Mouse (Mus musculus) layer of hippocampus, adult 18-20 months (tissue): ENCODE data around the gene Txndc12. TPM values are rescaled to one million over a fixed set of nuclear protein-coding genes. Genes with fewer than 3 reads are reported as not detected.

Source experiments
- DNase-seq, 2 experiments: peaks; one replicate each; pipeline ENCODE4 v3.0.0; 2022; ENCODE audit warnings: low spot score in 2 of 2
- total RNA-seq, 2 experiments: library from RNA; stranded (reverse); gene quantifications; 2 replicates each; pipeline ENCODE4 v1.2.3; 2021

The Txndc12 gene
- total RNA-seq, 2 experiments from 2014 or later, result 33.5 to 35.5 TPM

GRCm38 (mm10) chr4:108845824-108846569 lies 11.6 kb downstream of the Txndc12 start:
- DNase-seq, result no peak

GRCm38 (mm10) chr4:108847715-108848504 lies 13.5 kb downstream of the Txndc12 start, which contains the start of gene Kti12:
TSS of gene Kti12 (plus strand) at chr4:108847785.
- DNase-seq, result peak; percentile 81 to 92

- no peak for DNase-seq
Observed at GRCm38 (mm10) chr4:108848505-108848848, 14.1 kb downstream of the Txndc12 start, which contains the start of gene A730015C16Rik. TSS of gene A730015C16Rik (minus strand) at chr4:108848619.

GRCm38 (mm10) chr4:108866806-108867205 lies 32.4 kb downstream of the Txndc12 start:
- DNase-seq, result no peak

GRCm38 (mm10) chr4:108869730-108870374 lies 35.5 kb downstream of the Txndc12 start:
- DNase-seq, result peak; percentile 82 to 98

GRCm38 (mm10) chr4:108873746-108874145 lies 39.3 kb downstream of the Txndc12 start:
- no peak for DNase-seq

- no peak for DNase-seq
Observed at GRCm38 (mm10) chr4:108877901-108878300, 43.5 kb downstream of the Txndc12 start.

GRCm38 (mm10) chr4:108878963-108879822 lies 44.8 kb downstream of the Txndc12 start, which contains the start of gene Rab3b:
TSS of gene Rab3b (plus strand) at chr4:108879063.
- peak; percentile 16 to 32 for DNase-seq

GRCm38 (mm10) chr4:108883815-108884214 lies 49.4 kb downstream of the Txndc12 start:
- DNase-seq, result no peak

GRCm38 (mm10) chr4:108887456-108887855 lies 53.1 kb downstream of the Txndc12 start:
- no peak for DNase-seq

- no peak for DNase-seq
Observed at GRCm38 (mm10) chr4:108890876-108891275, 56.5 kb downstream of the Txndc12 start.

- no peak for DNase-seq
Observed at GRCm38 (mm10) chr4:108900421-108900820, 66.0 kb downstream of the Txndc12 start.

GRCm38 (mm10) chr4:108902886-108903285 lies 68.5 kb downstream of the Txndc12 start:
- DNase-seq, result no peak

GRCm38 (mm10) chr4:108903346-108903745 lies 68.9 kb downstream of the Txndc12 start:
- DNase-seq, result no peak

- no peak for DNase-seq
Observed at GRCm38 (mm10) chr4:108904076-108904475, 69.7 kb downstream of the Txndc12 start.

- DNase-seq, result no peak
Observed at GRCm38 (mm10) chr4:108904790-108905189, 70.4 kb downstream of the Txndc12 start.

- peak; percentile 49 to 54 for DNase-seq
Observed at GRCm38 (mm10) chr4:108905859-108906258, 71.5 kb downstream of the Txndc12 start.

- no peak for DNase-seq
Observed at GRCm38 (mm10) chr4:108907475-108907874, 73.1 kb downstream of the Txndc12 start.

GRCm38 (mm10) chr4:108909872-108910425 lies 75.5 kb downstream of the Txndc12 start:
- no peak for DNase-seq
